ENCODE assay signal across 46 mouse cellular contexts in the genomic region with DNA sequence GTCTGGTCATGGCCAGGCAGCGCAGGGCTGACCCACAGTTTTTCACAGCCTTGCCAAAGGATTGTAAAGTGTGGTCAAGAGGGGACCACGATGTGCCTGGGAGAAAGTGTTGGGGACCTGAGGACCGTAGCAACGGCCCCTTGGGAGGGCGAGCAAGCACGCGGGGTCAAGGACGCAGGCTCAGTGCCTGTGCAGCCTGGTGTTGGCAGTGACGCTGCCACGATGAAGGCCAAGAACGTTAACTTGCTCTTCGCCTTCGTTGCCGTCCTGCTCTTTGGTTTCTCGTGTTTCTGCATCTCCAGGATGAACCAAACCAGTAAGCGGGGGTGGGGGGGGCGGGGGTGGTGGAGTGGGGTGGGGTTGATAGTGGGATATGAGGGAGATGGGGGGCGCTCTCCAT. TPM values are rescaled to one million over a fixed set of nuclear protein-coding genes. Genes with fewer than 3 reads are reported as not detected.
"Had no signal": no experiment of that assay in that cellular context is flagged by ENCODE, and none has a peak within 500 bp of the region (broad histone marks: within the 10 kb centered on the region; RNA-seq: fewer than 3 reads in every experiment).

A gene (plus strand): TSS at position 209 of the 400 bp plus-strand sequence.

- ATAC-seq: liver, embryonic 12.5 days; liver, postnatal 0 days; lung, postnatal 0 days; midbrain, embryonic 13.5 days; midbrain, embryonic 15.5 days; midbrain, embryonic 16.5 days had no signal

- H3K27ac ChIP-seq: left cerebral cortex, adult 2 months; limb, embryonic 10.5 days; limb, embryonic 12.5 days; limb, embryonic 13.5 days; limb, embryonic 15.5 days; liver, embryonic 12.5 days; liver, embryonic 13.5 days; liver, embryonic 14.5 days; liver, embryonic 15.5 days; lung, embryonic 15.5 days; macrophage; midbrain, embryonic 10.5 days; midbrain, embryonic 12.5 days; midbrain, embryonic 13.5 days; midbrain, embryonic 15.5 days had no signal

- H3K27me3 ChIP-seq: limb, embryonic 12.5 days; limb, embryonic 13.5 days; limb, embryonic 15.5 days; liver, embryonic 13.5 days; liver, embryonic 15.5 days; lung, embryonic 15.5 days; midbrain, embryonic 12.5 days; midbrain, embryonic 13.5 days; midbrain, embryonic 15.5 days had no signal

- DNase-seq: left cerebral cortex, postnatal 4 days; liver; liver, embryonic 13.5 days; liver, postnatal 0 days; lung, adult 18-20 months; lung, adult 2 months; lung, embryonic 14.5 days; lung, postnatal 10 days; lung, postnatal 14 days; lung, postnatal 36 days; lung, postnatal 4 days; midbrain, embryonic 14.5 days had no signal

- H3K4me1 ChIP-seq: limb, embryonic 10.5 days; limb, embryonic 12.5 days; limb, embryonic 13.5 days; limb, embryonic 15.5 days; liver, embryonic 12.5 days; liver, embryonic 13.5 days; liver, embryonic 15.5 days; lung, embryonic 15.5 days; midbrain, embryonic 10.5 days; midbrain, embryonic 12.5 days; midbrain, embryonic 13.5 days; midbrain, embryonic 15.5 days had no signal

- H3K9me3 ChIP-seq: limb, embryonic 10.5 days; limb, embryonic 12.5 days; limb, embryonic 13.5 days; limb, embryonic 15.5 days; liver, embryonic 12.5 days; liver, embryonic 13.5 days; liver, embryonic 15.5 days; lung, embryonic 15.5 days; midbrain, embryonic 10.5 days; midbrain, embryonic 12.5 days; midbrain, embryonic 13.5 days; midbrain, embryonic 15.5 days had no signal

- H3K36me3 ChIP-seq: limb, embryonic 10.5 days; limb, embryonic 12.5 days; limb, embryonic 13.5 days; limb, embryonic 15.5 days; liver, embryonic 12.5 days; liver, embryonic 13.5 days; liver, embryonic 15.5 days; lung, embryonic 15.5 days; midbrain, embryonic 10.5 days; midbrain, embryonic 12.5 days; midbrain, embryonic 13.5 days; midbrain, embryonic 15.5 days had no signal

- H3K4me3 ChIP-seq: left cerebral cortex, adult 2 months; limb, embryonic 10.5 days; limb, embryonic 12.5 days; limb, embryonic 13.5 days; limb, embryonic 15.5 days; liver, embryonic 12.5 days; liver, embryonic 13.5 days; liver, embryonic 15.5 days; lung, embryonic 15.5 days; midbrain, embryonic 10.5 days; midbrain, embryonic 12.5 days; midbrain, embryonic 13.5 days; midbrain, embryonic 15.5 days; myocyte had no signal

RNA-seq across cellular contexts. Expression of the gene that starts here (rescaled TPM):
- total RNA-seq: left cerebral cortex, adult 18-20 months; left cerebral cortex, adult 2 months; left cerebral cortex, adult 8-10 months; left cerebral cortex, postnatal 10 days; left cerebral cortex, postnatal 14 days; left cerebral cortex, postnatal 25 days; left cerebral cortex, postnatal 36 days; left cerebral cortex, postnatal 4 days; liver, adult 2 months; megakaryocyte progenitor cell, adult 5-6 weeks; megakaryocyte-erythroid progenitor cell, adult 5-6 weeks; midbrain, postnatal 0 days; monocyte, adult 5-6 weeks had no signal
- polyA plus RNA-seq: limb, embryonic 10.5 days; limb, embryonic 11.5 days; limb, embryonic 12.5 days; limb, embryonic 13.5 days; limb, embryonic 14.5 days; limb, embryonic 15.5 days; liver, adult 2 months; liver, embryonic 11.5 days; liver, embryonic 12.5 days; liver, embryonic 13.5 days; liver, embryonic 14.5 days; liver, embryonic 15.5 days; liver, embryonic 16.5 days; liver, postnatal 0 days; lung, adult 2 months; lung, embryonic 14.5 days; lung, embryonic 15.5 days; lung, embryonic 16.5 days; lung, postnatal 0 days; macrophage; midbrain, embryonic 10.5 days; midbrain, embryonic 11.5 days; midbrain, embryonic 12.5 days; midbrain, embryonic 13.5 days; midbrain, embryonic 14.5 days; midbrain, embryonic 15.5 days; midbrain, embryonic 16.5 days; midbrain, postnatal 0 days; myocyte had no signal
